Mouse (Mus musculus) gastrocnemius, adult 8-10 months (tissue): ENCODE measurements around the gene Cdc42se2. TPM values are rescaled to one million over a fixed set of nuclear protein-coding genes. Genes with fewer than 3 reads are reported as not detected.

Experiments
- DNase-seq, 2 experiments: peaks; one replicate each; pipeline ENCODE4 v3.0.0; 2022; ENCODE audit warnings: low spot score in 2 of 2
- total RNA-seq, 4 experiments: library from RNA; stranded (reverse); gene quantifications; 2 replicates each; pipeline ENCODE4 v1.2.4; 2022

Gene Cdc42se2
- total RNA-seq, 4 experiments from 2014 or later = 13.2 to 20.5 (median 17.6) TPM

DNA sequence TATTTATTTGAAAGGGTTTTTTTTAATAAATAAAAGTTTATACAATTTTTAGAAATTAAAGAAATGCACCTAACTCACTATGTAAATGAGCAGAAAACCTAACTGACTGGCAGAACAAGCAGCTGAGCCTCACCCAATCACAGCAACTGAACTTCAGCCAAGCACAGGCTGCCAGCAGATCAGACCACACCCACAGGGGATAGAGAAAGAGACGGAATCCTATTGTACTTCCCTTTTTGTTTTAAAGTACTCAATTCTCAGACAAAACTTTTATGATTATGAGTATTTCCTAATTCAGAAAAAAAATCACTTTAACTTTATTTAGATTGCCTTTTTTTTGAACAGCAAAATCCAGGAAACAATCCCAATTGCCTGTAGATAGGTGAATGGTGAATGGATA, 29.5 kb downstream of the Cdc42se2 start:
- DNase-seq = no peak

DNA sequence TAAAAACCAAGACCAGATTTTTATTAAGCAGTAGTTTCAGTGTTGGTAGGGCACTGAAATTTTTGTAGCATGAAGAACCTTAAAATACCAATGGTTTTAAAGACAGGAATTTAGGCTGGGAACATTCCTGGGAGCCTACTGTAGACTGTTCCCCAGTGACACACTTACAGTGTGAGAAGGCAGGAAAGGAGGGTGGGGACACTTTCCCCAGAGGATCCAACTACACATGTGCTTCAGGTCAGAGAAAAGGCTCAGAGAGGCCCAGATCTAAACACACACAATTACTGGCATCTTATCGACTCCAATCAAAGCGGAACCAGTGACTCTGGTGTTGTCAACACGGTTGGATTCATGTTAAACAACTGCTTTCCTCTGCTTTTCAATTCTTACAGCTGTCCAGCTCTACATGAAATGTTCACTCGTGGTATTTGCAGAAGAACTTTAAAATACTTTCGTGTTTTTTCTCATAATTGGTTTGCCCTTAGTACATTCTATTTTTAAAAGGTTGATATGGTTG, 32.3 kb downstream of the Cdc42se2 start:
- no peak for DNase-seq

DNA sequence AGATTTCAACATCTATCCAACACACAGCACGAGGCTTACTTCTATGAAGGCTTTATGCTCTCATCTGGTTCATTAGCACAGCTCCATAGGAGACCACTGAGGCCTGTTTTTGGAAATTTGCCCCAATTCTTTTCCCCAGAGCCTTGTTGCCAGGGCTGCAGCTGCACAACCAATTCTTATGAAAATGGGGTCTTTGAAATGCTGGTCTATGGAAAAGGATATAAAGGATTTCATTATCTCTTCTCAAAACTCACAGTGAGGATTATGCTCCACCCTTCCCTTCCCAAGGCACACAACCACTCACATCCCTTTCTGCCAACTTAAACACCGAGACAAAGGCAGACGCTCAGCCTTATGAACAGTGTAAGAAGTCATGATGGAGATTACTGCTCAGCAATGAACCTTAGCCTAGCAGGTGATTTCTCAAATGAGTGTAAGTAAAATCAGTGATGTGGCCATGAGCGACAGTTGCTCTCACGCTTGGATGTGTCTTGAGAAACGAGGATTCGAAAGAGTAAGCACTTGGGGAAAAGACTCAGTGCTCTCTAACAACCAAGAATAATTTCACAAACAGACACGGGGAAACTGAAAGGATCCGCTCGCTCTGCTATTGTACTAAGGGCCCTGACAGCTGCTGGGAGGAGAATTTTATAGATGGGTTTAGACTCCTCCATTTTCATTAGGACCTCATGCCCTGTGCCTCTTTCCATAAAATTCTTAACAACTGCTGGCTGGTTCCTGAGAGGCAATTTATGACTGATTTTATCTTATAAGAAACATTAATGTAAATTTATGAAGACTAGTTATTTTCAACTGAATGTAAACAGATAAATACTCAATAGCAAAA, 33.0 kb downstream of the Cdc42se2 start:
- no peak for DNase-seq

DNA sequence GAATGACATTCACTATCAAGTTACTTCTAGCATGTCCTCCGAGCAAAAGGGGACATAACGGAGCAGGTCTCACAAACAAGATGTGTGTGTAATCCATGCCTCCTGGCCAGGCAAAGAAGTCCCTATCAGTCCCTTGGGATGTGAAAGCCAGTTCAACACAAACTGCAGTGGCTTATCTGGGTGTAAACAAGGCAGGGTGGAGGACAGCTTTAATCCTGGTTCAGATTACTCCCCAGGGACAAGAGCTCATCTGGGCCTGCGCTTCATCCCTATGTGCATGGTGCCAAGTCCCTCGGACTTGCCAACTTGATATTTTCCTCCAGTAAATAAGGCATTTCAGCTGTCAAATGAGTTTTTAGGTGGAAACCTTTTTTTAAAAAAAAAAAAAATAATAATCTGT, 36.0 kb downstream of the Cdc42se2 start:
- peak in 1 of 2 experiments; percentile 24 for DNase-seq

DNA sequence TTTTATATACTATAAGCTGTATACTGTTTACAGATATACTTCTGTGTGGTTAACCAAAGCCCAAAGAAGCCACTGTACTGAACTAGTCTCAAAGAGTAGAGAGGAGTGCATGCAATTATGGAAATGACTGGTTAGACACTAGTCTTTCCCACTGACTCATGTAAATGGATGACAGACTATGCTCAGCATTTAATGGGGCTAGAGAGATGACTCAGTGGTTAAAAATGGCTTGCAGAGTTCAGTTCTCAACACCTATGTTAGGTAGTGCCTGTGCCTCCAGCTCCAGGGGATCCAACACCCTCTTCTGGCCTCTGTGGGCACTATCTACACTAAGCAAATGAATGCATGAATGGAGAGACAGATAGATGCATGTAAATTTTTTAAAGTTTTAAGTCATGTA, 38.6 kb downstream of the Cdc42se2 start:
- no peak for DNase-seq

DNA sequence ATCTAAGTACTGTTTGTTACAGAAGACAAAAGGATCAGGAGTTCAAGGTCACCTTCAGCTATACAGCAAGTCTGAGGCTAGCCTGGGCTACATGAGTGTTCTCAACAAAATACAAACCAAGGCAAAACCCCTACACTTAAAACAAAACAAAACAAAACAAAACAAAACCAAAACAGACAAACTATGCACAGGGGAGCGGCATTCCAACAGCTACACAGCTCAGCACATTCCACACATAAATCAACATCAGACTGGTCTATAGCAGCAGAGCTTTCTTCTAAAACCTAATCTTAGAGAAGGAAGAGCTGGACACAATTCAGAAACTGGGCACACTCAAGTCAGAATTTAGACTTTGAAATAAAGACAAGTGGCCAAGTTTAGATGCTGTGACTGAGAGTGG, 43.2 kb downstream of the Cdc42se2 start:
- no peak for DNase-seq

DNA sequence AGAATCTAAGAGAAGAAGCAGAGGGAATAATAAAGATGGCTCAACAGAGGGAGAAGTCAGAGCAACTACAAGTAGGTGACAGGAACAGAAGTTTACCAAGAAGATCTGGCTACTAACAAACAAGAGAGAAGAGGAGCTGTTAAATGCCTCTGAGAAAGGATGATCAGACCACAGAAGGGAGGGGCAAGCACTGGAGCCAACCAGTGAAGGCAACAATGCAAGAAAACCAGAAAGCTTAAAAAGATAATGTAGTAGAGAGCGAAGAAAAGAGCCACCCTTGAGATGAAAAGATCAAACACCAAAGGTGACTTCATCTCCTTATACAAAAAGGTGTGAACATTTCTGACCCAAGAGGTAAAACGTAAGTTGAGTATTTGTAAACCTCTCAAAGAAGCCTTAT, 46.1 kb downstream of the Cdc42se2 start:
- DNase-seq = no peak

DNA sequence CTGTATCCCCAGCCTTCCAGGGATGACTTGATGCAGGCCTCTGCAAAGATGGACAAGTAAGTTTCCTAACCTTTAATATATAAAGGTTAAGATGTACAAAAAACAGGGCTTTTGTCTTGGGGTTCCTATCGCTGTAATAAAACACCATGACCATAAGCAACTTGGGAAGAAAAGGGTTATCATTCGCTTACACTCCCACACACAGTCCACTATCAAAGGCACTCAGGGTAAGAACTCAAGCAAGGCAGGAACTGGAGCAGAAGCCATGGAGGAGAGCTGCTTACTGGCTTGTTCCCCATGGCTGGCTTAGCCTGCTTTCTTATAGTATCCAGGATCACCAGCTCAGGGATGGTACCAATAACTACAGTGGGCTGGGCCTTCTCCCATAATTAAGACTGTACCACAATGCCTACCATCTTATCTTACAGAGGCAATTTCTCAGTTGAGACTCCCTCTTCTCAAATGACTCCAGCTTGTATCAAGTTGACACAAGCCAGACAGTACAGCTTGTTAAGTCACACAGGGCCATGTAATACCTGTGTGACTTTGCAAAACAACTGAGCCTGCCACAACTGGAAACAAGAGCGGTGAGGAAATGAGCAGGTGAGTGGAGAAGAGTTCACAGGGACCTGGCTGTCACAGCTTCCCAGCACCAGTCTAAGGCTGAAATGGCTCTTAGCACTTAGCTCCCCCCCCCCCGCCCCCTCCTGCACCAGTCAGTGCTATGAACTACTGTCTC, 48.3 kb downstream of the Cdc42se2 start:
- no peak for DNase-seq

DNA sequence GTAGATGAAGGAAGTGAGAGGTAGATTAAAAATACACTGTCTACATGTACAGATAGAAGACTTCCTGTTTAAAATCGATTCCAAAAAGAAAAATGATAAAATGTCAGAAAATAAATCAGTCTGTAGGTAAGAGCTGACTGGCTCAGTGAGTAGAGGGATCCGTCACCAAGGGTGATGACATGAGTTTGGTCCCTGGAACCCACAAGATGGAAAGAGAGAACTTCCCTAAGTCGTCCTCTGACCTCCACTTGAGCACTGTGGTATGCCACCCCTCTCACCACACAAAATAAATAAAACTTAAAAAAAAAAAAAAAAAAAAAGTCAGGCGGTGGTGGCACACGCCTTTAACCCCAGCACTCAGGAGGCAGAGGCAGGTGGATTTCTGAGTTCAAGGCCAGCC, 50.6 kb downstream of the Cdc42se2 start:
- no peak for DNase-seq

DNA sequence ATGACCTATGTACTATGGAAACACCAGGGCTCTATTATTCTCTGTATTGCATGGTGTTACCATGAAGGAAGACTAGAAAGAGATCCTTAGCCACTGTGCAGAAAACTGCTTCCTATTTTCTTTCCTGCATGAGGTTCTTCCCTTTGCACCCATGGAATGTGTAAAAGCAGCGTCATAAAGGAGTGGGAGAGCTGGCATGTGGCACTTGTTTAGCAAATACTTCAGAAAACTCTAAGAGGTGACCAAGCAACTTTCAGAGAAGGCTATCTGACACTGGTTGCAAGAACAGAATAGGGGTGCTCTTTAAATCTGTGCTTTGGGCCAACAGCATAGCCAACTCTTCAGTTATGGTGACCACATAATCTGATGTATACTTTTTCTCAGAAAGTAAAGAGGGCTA, 52.4 kb downstream of the Cdc42se2 start:
- DNase-seq = no peak

DNA sequence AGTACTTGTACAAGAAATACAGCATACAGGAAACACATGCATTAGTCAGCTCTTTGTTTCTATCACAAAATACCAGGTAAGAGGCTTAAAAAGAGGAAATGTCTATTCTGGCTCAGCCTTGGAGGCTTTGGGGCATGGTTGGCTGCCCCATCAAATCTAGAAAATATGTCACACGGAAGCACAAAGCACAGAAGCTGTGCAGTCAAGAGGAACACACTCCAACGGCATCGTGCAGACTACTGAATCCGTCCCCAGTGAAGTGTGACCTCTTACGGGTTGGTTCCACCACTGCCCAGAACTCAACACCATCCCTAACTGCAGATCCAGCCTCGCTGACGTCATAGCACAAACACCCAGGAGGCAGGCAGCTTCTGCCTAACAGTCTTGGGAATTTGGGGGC, 53.9 kb downstream of the Cdc42se2 start:
- no peak for DNase-seq

DNA sequence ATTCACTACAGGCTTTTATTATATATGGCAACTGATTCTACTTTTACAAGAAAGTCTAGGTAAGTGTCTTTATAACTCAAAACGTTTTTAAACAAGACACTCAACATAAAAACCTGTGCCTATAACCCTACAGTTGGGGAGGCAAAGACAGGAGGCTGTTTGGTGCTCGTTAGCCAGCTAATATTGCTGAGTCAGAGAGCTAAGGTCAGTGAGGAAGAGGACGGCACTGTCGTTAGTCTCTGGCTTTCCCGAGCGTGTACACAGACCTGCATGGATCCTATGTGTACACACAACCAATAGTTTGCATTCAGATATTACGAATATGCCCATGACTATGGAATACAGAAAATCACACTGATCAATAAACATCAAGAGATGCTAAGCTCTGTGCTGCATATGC, 56.1 kb downstream of the Cdc42se2 start:
- DNase-seq = no peak

DNA sequence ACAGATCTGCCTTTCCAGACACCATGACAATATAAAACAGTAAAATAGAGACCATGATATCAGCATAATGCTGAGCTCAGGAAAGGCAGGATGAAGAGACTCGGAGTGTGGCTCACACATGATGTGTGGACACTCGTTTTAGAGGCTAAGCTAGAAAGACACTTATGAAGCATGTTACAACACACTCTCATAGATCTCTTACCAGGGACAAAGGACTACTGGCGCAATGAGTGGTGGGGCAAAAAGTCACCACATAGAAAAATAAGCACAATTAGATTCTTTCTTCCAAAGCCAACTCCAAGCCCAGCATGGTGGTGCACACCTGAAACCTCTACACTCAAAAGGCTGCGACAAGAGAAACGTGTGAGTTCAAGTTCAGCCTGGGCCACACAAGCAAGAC, 56.5 kb downstream of the Cdc42se2 start:
- no peak for DNase-seq

DNA sequence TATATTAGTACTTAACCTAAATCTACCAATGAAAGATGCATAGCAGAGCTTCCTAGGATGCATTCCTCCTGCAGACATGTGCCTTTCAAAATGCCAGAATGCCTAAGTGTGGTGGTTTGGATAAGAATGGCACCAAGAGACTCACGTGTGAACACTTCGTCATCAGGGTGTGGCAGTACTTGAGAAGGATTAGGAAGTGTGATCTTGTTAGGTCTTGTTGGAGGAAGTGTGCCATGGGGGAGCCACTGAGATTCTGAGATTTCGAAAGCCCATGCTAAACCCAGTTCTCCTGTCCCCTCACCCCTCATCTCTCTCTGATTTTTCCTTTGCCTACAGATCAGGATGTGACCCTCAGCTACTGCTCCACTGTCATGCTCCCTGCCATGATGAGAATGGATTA, 58.2 kb downstream of the Cdc42se2 start:
- DNase-seq = no peak

DNA sequence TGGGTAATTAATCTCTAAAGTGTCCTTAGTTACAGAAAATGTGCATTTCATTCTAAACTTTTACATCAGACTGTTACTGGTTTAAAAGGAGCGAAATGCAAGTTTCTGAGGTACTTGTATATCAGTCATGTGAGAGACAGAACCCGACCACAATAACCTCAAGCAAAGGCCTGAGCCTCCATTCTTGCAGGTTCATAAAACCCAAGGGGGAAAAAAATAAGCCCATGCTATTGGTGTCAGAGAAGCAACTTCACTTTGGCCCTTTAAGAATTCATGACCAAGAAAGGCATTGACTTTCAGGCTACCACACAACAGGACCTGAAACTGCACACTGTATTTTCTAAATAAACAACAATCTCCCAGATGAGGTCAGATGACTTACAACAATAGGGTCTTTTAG, 59.1 kb downstream of the Cdc42se2 start:
- no peak for DNase-seq

DNA sequence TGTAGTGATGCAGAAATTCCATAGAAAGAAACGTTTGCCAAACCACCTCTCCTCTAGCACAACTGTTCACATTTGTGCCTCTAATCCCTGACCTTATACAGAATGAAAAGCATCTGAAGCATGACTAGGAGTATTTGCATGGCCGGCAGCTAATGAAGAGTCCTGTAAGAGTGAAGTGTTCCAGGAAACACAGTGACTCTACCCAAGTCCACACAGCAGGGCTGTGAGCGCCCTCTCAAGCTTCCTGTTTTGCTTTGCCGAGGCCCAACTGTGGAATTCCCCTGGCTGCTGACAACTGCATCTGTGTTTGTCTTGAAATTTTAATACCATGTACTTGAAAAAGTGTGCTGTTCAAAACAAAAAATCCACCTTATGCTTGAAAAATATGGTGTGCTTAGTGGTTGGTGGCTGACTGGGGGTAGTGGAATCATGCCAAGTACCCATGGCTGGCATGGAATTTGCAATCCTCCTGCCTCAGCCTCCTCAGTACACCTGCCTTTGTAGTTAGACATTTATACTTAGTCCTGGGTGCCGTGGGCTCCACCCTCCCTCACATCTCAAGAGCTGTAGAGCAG, 60.1 kb downstream of the Cdc42se2 start:
- DNase-seq = no peak

DNA sequence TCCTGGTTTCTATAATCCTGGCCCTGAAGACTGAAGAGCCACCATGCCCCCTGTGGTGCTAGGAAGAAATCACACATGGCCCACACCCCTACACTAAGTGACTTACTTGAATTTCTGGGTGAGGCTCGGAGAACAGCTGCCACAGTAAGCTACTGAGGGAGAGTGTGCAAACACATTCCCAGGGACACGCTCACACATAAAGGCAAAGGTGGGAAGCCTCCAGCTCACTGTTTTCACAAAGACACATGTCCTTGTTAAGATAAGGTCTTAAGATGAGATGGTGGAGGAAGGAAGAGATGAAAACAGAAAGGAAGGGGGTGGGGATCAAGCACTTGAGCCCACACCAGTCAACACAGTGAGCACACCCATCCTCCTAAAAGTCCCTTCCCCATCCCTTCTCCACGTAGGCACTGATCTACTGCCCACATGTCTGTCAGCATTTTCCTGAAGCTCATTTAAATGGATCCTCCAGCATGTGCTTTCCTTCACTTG, 60.9 kb downstream of the Cdc42se2 start:
- DNase-seq = no peak

DNA sequence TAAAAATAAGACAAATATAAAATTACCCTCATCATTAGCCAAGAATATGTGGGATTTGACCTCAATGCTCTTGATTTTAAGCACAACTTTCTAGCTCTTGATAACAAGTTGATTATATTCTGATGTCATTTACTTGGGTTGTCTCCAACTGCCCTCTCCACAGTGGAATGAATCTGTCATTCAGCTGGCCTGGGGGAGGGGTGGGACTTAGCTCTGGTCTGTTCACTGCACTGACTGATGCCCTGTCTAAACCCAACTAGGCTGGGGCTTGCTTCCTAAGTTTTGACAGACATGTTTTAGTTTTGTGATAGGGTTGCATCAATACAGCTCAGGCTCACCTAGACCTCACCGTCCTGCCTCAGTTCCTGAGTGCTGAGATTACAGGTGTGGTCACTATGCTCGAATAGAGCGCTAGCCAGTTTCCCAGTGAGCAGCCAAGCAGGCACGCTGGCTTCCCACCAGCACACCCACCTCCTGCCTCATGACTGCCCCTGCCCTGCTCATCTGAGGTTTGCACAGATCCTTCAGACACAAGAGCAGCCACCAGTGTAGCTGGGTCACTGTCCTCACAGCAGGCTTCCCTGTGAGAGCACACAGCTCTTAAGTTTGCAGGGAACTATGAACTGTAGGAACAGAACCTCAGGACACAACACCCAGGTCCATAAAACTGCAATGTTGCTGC, 63.0 kb downstream of the Cdc42se2 start:
- DNase-seq = no peak

DNA sequence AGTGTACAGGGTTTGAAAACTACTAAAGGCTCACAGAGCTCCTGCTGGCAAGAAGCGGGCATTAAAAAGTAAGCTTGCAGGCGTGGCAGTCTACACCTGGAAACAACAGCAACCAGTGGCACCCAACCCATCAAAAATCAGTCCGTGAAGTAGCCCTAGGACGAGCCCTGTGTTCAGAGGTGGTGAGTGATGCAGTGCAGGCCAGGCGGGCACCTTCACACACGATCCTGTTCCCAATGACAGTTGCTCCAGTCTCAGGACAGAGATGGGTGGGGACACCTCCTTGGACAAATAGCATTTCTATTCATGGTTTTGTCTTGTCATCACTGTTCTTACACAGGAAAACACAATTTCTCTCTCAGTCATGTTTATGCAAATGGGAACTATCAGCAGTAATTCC, 65.4 kb downstream of the Cdc42se2 start:
- no peak for DNase-seq

DNA sequence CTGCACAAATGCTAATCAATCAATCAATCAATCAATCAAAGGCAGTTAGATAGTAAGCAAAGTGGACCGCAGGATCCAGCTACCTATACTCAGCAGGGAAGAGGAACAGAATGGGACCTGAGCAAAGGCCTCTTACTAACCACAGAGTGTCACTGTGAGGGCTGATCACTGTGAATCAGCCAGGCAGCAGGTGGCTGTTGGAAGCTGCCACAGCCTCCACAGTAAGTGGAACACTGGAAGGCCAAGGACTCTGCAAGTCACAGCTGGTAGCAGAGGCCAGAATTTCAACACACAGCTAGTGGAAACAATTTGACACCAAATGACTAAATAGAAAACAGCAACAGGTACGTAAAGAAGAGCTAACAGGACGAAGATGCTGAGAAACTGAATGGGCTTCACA, 68.9 kb downstream of the Cdc42se2 start:
- no peak for DNase-seq

DNA sequence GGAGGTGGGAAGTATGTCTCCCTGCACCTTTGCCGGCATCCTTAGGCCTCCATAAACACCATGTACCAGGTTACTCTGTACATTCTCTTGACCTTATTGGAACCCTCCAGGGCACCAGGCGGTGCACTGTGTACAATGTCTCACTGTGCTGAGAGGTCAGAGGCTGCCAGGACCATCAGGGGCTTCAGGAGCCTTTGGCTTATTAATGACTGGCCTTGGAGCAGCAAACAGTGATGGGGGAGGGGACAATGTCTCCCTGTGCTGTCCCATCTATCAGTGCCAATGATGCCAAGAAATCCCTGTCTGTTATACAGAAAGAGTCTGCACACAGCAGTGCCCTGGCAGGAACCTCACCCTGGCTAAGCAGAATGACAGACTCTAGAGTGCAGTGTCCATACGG, 69.6 kb downstream of the Cdc42se2 start:
- DNase-seq = no peak

DNA sequence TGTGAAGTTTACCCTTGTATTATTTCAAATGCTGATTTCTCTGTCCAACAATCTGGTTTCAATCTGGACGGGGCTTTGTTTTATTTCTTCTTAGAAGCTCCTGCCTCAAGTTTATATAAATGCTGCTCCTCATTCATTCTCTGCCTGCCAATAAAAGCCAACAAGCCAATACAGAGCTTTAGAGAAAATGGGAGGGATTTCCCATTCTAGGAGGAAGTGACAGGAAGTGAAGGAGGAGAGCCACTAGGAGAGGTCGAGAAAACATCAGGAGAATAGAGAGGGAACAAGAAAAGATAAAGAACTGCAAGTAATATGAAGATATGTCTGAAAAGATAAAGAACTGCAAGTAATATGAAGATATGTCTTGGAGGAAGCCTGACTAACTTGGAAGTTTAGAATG, 74.6 kb downstream of the Cdc42se2 start:
- DNase-seq = no peak
